ENCODE assay signal across 27 mouse cellular contexts in the genomic region with DNA sequence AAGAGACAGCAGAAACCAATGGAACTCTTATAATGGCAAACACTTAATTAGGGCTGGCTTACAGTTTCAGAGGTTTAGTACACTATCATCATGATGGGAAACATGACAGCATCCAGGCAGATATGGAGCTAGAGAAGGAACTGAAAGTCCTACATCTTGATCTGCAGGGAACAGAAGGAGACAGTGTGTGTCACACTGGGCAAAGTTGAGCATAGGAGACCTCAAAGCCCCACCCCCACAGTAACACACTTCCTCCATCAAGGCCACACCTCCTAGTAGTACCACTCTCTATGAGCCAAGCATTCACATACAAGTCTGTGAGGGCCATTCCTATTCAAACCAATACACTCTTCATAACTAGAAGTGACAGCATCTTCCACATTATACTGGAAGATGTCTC.
DNase-seq lines count a peak whose midpoint lies in the region; ATAC-seq and TF ChIP-seq lines count a peak whose summit lies in the region.
"Had no signal": no experiment of that assay in that cellular context is flagged by ENCODE, and none has a peak within 500 bp of the region (broad histone marks: within the 10 kb centered on the region; RNA-seq: fewer than 3 reads in every experiment).

No protein-coding gene starts in this region.

- H3K9me3 ChIP-seq in midbrain, embryonic 11.5 days (ENCODE audit: control insufficient read depth, low read length) = no peaks in the 10 kb centered on the region
- H3K9me3 ChIP-seq in midbrain, postnatal 0 days (ENCODE audit: low read length) = no peaks in the 10 kb centered on the region
- no peaks in the 10 kb centered on the region for H3K9me3 ChIP-seq in MEL (replicated peaks; ENCODE audit: insufficient read depth, low read length)
- H3K9me3 ChIP-seq: forebrain, embryonic 10.5 days; forebrain, embryonic 13.5 days; G1E; heart, embryonic 10.5 days; heart, embryonic 13.5 days had no signal

- TF ChIP-seq EP300 in MEL (IDR thresholded peaks at IDR 0.05; ENCODE audit: low read depth in 1 of 2, low read length in 2 of 2) = no peak

- H3K9ac ChIP-seq in midbrain, embryonic 11.5 days (ENCODE audit: low read length) = no peak overlapping the region
- no peak overlapping the region for H3K9ac ChIP-seq in midbrain, postnatal 0 days (replicated peaks; ENCODE audit: low read length, poor library complexity, severe bottlenecking)
- H3K9ac ChIP-seq in MEL (ENCODE audit: control insufficient read depth, low read depth, low read length, poor library complexity, severe bottlenecking) = no peak overlapping the region
- H3K9ac ChIP-seq: forebrain, embryonic 13.5 days; heart, embryonic 13.5 days; hindbrain, embryonic 14.5 days had no signal

- no peak overlapping the region for H3K4me3 ChIP-seq in midbrain, embryonic 11.5 days (ENCODE audit: low read depth, low read length)
- no peak overlapping the region for H3K4me3 ChIP-seq in midbrain, postnatal 0 days (ENCODE audit: low read depth, low read length)
- no peak overlapping the region for H3K4me3 ChIP-seq in MEL (ENCODE audit: control insufficient read depth in 1 of 2, insufficient read depth in 1 of 2, low read depth in 2 of 2, low read length in 2 of 2)
- H3K4me3 ChIP-seq: forebrain, embryonic 10.5 days; forebrain, embryonic 13.5 days; gastrocnemius, adult 2 months; heart, adult 2 months; heart, embryonic 10.5 days; heart, embryonic 13.5 days had no signal

- no peak for TF ChIP-seq RAD21 in MEL (IDR thresholded peaks at IDR 0.05; ENCODE audit: low read depth, low read length)

- no peaks in the 10 kb centered on the region for H3K79me2 ChIP-seq in MEL (ENCODE audit: control insufficient read depth, insufficient read depth, low read length, poor library complexity)

- H3K36me3 ChIP-seq in midbrain, embryonic 11.5 days (ENCODE audit: control insufficient read depth, insufficient read depth, low read length) = no peaks in the 10 kb centered on the region
- H3K36me3 ChIP-seq in midbrain, postnatal 0 days (ENCODE audit: insufficient read depth, low read length) = no peaks in the 10 kb centered on the region
- no peaks in the 10 kb centered on the region for H3K36me3 ChIP-seq in MEL (ENCODE audit: control insufficient read depth in 1 of 2, insufficient read depth in 2 of 2, low read length in 2 of 2)
- H3K36me3 ChIP-seq: forebrain, embryonic 10.5 days; G1E; heart, embryonic 10.5 days; heart, embryonic 13.5 days had no signal

- H3K27me3 ChIP-seq in midbrain, embryonic 11.5 days (ENCODE audit: control insufficient read depth, insufficient read depth, low read length) = no peaks in the 10 kb centered on the region
- H3K27me3 ChIP-seq in midbrain, postnatal 0 days (ENCODE audit: insufficient read depth, low read length) = no peaks in the 10 kb centered on the region
- no peaks in the 10 kb centered on the region for H3K27me3 ChIP-seq in MEL (ENCODE audit: control insufficient read depth in 1 of 2, insufficient read depth in 2 of 2, low read length in 2 of 2)
- H3K27me3 ChIP-seq: forebrain, embryonic 13.5 days; heart, embryonic 13.5 days had no signal

- ATAC-seq in midbrain, embryonic 11.5 days (ENCODE audit: low FRiP score) = no peak
- ATAC-seq in midbrain, postnatal 0 days (ENCODE audit: low FRiP score) = no peak
- peak; percentile 74 for ATAC-seq in megakaryocyte, adult 5-6 weeks (ENCODE audit: poor library complexity, severe bottlenecking)
- ATAC-seq: forebrain, embryonic 13.5 days; forebrain, embryonic 16.5 days; hindbrain, postnatal 0 days; inflammation-experienced regulatory T-cells, adult 6 months had no signal

- no peak for TF ChIP-seq CTCF in midbrain, postnatal 0 days (IDR thresholded peaks at IDR 0.05)
- TF ChIP-seq CTCF in MEL (IDR thresholded peaks at IDR 0.05 in 2 of 3, conservative IDR thresholded peaks at IDR 0.05 in 1 of 3; ENCODE audit: control insufficient read depth in 1 of 3, insufficient read depth in 1 of 3, low read depth in 2 of 3, low read length in 3 of 3, poor library complexity in 1 of 3, severe bottlenecking in 1 of 3) = no peak

- no peak overlapping the region for H3K27ac ChIP-seq in midbrain, embryonic 11.5 days (ENCODE audit: low read depth, low read length)
- no peak overlapping the region for H3K27ac ChIP-seq in midbrain, postnatal 0 days (ENCODE audit: low read depth, low read length)
- H3K27ac ChIP-seq in MEL (ENCODE audit: control insufficient read depth, low read depth, low read length) = no peak overlapping the region
- H3K27ac ChIP-seq: forebrain, embryonic 10.5 days; forebrain, embryonic 13.5 days; gastrocnemius, adult 2 months; heart, adult 2 months; heart, embryonic 10.5 days; heart, embryonic 13.5 days; hindbrain, embryonic 14.5 days; hindbrain, postnatal 0 days had no signal

- DNase-seq in midbrain, embryonic 11.5 days (ENCODE audit: low spot score, missing footprints) = peak; percentile 26
- no peak for DNase-seq in midbrain, postnatal 0 days (ENCODE audit: low spot score)
- peak; percentile 52 for DNase-seq in MEL (ENCODE audit: low read depth, low spot score)
- DNase-seq in thymus, adult 18-20 months = no peak
- DNase-seq in gastrocnemius, postnatal 4 days (ENCODE audit: low spot score in 2 of 2) = no peak
- DNase-seq in left cerebral cortex, adult 9 months (ENCODE audit: low spot score in 2 of 2) = no peak
- DNase-seq: adrenal gland, adult 2 months; adrenal gland, postnatal 14 days; cerebellum, adult 11-12 months; cerebellum, adult 8-10 months; cerebellum, postnatal 10 days; cerebellum, postnatal 36 days; gastrocnemius, adult 2 months; gastrocnemius, postnatal 14 days; heart, adult 2 months; heart, postnatal 14 days; heart, postnatal 4 days had no signal

- no peak overlapping the region for H3K4me2 ChIP-seq in midbrain, embryonic 11.5 days
- no peak overlapping the region for H3K4me2 ChIP-seq in midbrain, postnatal 0 days (ENCODE audit: low read depth, low read length, poor library complexity, severe bottlenecking)
- H3K4me2 ChIP-seq: forebrain, embryonic 13.5 days; heart, embryonic 13.5 days; hindbrain, embryonic 14.5 days had no signal

- TF ChIP-seq POLR2A in MEL (IDR thresholded peaks at IDR 0.05; ENCODE audit: control insufficient read depth in 1 of 2, insufficient read depth in 1 of 2, low read depth in 1 of 2, low read length in 2 of 2, poor library complexity in 1 of 2) = no peak

- H3K4me1 ChIP-seq in midbrain, embryonic 11.5 days (ENCODE audit: control insufficient read depth, insufficient read depth, low read length) = no peaks in the 10 kb centered on the region
- no peaks in the 10 kb centered on the region for H3K4me1 ChIP-seq in midbrain, postnatal 0 days (ENCODE audit: insufficient read depth, low read length)
- peaks cover 0 to 7% of the 10 kb centered on the region in 2 experiments; a peak in 1 of 4 replicates for H3K4me1 ChIP-seq in MEL (ENCODE audit: control insufficient read depth in 1 of 2, insufficient read depth in 2 of 2, low read length in 2 of 2)
- H3K4me1 ChIP-seq: forebrain, embryonic 10.5 days; forebrain, embryonic 13.5 days; heart, embryonic 10.5 days; heart, embryonic 13.5 days had no signal

TF ChIP-seq in MEL, 35 proteins besides CTCF, POLR2A, EP300 and RAD21:
- TF ChIP-seq SMC3 (IDR thresholded peaks at IDR 0.05; ENCODE audit: low read depth, low read length) = no peak
- no peak for TF ChIP-seq MXI1 (IDR thresholded peaks at IDR 0.05; ENCODE audit: low read depth, low read length)
- no peak for TF ChIP-seq MAZ (IDR thresholded peaks at IDR 0.05; ENCODE audit: low read depth, low read length)
- no peak for TF ChIP-seq RCOR1 (IDR thresholded peaks at IDR 0.05; ENCODE audit: low read depth, low read length)
- no peak for TF ChIP-seq E2F4 (IDR thresholded peaks at IDR 0.05; ENCODE audit: borderline replicate concordance, low read depth, low read length)
- no peak for TF ChIP-seq USF2 (IDR thresholded peaks at IDR 0.05; ENCODE audit: borderline replicate concordance in 1 of 2, insufficient read depth in 1 of 2, low read depth in 1 of 2, low read length in 2 of 2)
- TF ChIP-seq ZNF384 (IDR thresholded peaks at IDR 0.05; ENCODE audit: low read depth, low read length) = no peak
- no peak for TF ChIP-seq CHD1 (IDR thresholded peaks at IDR 0.05; ENCODE audit: low read depth, low read length)
- no peak for TF ChIP-seq CHD2 (IDR thresholded peaks at IDR 0.05; ENCODE audit: low read length)
- no peak for TF ChIP-seq POLR2AphosphoS5 (IDR thresholded peaks at IDR 0.05; ENCODE audit: borderline replicate concordance, low read depth, low read length)
- no peak for TF ChIP-seq NELFE (IDR thresholded peaks at IDR 0.05; ENCODE audit: low read depth, low read length)
- no peak for TF ChIP-seq MAFK (IDR thresholded peaks at IDR 0.05; ENCODE audit: borderline replicate concordance, low read depth, low read length)
- no peak for TF ChIP-seq TCF12 (IDR thresholded peaks at IDR 0.05; ENCODE audit: low read depth, low read length)
- no peak for TF ChIP-seq SIN3A (IDR thresholded peaks at IDR 0.05; ENCODE audit: low read length)
- no peak for TF ChIP-seq TBP (IDR thresholded peaks at IDR 0.05; ENCODE audit: low read depth, low read length)
- no peak for TF ChIP-seq TAL1 (IDR thresholded peaks at IDR 0.05; ENCODE audit: low read length)
- no peak for TF ChIP-seq MYC (IDR thresholded peaks at IDR 0.05; ENCODE audit: low read depth, low read length)

Comparison
In these comparisons a context has a peak if more than half of its experiments do, and no peak if none do; other contexts are left out.
1. DNase-seq: peak in midbrain, embryonic 11.5 days (single experiment) and MEL (single experiment); none in midbrain, postnatal 0 days (single experiment), thymus, adult 18-20 months (0 of 2), gastrocnemius, postnatal 4 days (0 of 2) and left cerebral cortex, adult 9 months (0 of 2).